Mouse (Mus musculus): ENCODE measurements at regions not wholly inside any gene's neighbourhood (a gene's known extent, or its start where the extent isn't known, plus 50 kb on each side); places are given as distances from the start of the nearest gene placed in this dataset.
A peak's percentile ranks its signal among the peaks of the same experiment; 100 is the strongest.
"Not testable (repeated sequence)": the region's sequence is repeated elsewhere in the genome, so short reads cannot be mapped to it uniquely, and the experiment has no call there.

GRCm38 (mm10) chr1:112486046-112486445 lies 621.3 kb upstream of the Dsel start:
- H3K4me1 ChIP-seq (ENCODE audit: control insufficient read depth, insufficient read depth, low read length); H3K4me3 ChIP-seq (replicated peaks; ENCODE audit: extremely low read depth, low read depth, low read length); DNase-seq: not testable (repeated sequence)
- 72% methylated on average over 5 of the region's 5 CpGs for WGBS

GRCm38 (mm10) chr1:112456047-112456446 lies 591.3 kb upstream of the Dsel start:
- Histone ChIP-seq H3K4me3 (replicated peaks; ENCODE audit: extremely low read depth, low read depth, low read length) (no peak overlapping the region), H3K4me1 (ENCODE audit: control insufficient read depth, insufficient read depth, low read length) (no peaks in the 10 kb centered on the region)
- DNase-seq: no peak
- WGBS: 33% methylated on average over 11 of the region's 11 CpGs
- TF ChIP-seq CTCF (IDR thresholded peaks at IDR 0.05; ENCODE audit: insufficient read depth, low read length): no peak
- no peak for TF ChIP-seq POLR2A (IDR thresholded peaks at IDR 0.05; ENCODE audit: borderline replicate concordance, extremely low read depth, low read depth, low read length)

GRCm38 (mm10) chr1:112452390-112452789 lies 587.7 kb upstream of the Dsel start:
- no peak overlapping the region for H3K4me3 ChIP-seq (replicated peaks; ENCODE audit: extremely low read depth, low read depth, low read length)

GRCm38 (mm10) chr1:112451622-112452021 lies 586.9 kb upstream of the Dsel start:
- H3K4me1 ChIP-seq (ENCODE audit: control insufficient read depth, insufficient read depth, low read length): no peaks in the 10 kb centered on the region
- no peak for TF ChIP-seq POLR2A (IDR thresholded peaks at IDR 0.05; ENCODE audit: borderline replicate concordance, extremely low read depth, low read depth, low read length)
- TF ChIP-seq CTCF (IDR thresholded peaks at IDR 0.05; ENCODE audit: insufficient read depth, low read length): no peak
- no peak for DNase-seq
- H3K4me3 ChIP-seq (replicated peaks; ENCODE audit: extremely low read depth, low read depth, low read length): no peak overlapping the region
- 11% methylated on average over 2 of the region's 2 CpGs for WGBS

More at GRCm38 (mm10) chr1:112452390-112452789, 587.7 kb upstream of the Dsel start:
- TF ChIP-seq POLR2A (IDR thresholded peaks at IDR 0.05; ENCODE audit: borderline replicate concordance, extremely low read depth, low read depth, low read length): no peak
- no peak for TF ChIP-seq CTCF (IDR thresholded peaks at IDR 0.05; ENCODE audit: insufficient read depth, low read length)
- H3K4me1 ChIP-seq (ENCODE audit: control insufficient read depth, insufficient read depth, low read length): no peaks in the 10 kb centered on the region
- no peak for DNase-seq

GRCm38 (mm10) chr1:112439109-112439508 lies 574.4 kb upstream of the Dsel start:
- no peak for TF ChIP-seq POLR2A (IDR thresholded peaks at IDR 0.05; ENCODE audit: borderline replicate concordance, extremely low read depth, low read depth, low read length)
- no peak for TF ChIP-seq CTCF (IDR thresholded peaks at IDR 0.05; ENCODE audit: insufficient read depth, low read length)
- WGBS: 50% methylated on average over 2 of the region's 2 CpGs

GRCm38 (mm10) chr1:112416350-112417083 lies 551.8 kb upstream of the Dsel start:
- WGBS: 6% methylated on average over 37 of the region's 37 CpGs
- H3K4me1 ChIP-seq (ENCODE audit: control insufficient read depth, insufficient read depth, low read length): no peaks in the 10 kb centered on the region
- DNase-seq: no peak
- no peak overlapping the region for H3K4me3 ChIP-seq (replicated peaks; ENCODE audit: extremely low read depth, low read depth, low read length)
- TF ChIP-seq CTCF (IDR thresholded peaks at IDR 0.05; ENCODE audit: insufficient read depth, low read length) (no peak), POLR2A (IDR thresholded peaks at IDR 0.05; ENCODE audit: borderline replicate concordance, extremely low read depth, low read depth, low read length) (no peak)

More at GRCm38 (mm10) chr1:112439109-112439508, 574.4 kb upstream of the Dsel start:
- Histone ChIP-seq H3K4me3 (replicated peaks; ENCODE audit: extremely low read depth, low read depth, low read length) (no peak overlapping the region), H3K4me1 (ENCODE audit: control insufficient read depth, insufficient read depth, low read length) (no peaks in the 10 kb centered on the region)
- no peak for DNase-seq

- no peak for DNase-seq
- TF ChIP-seq CTCF (IDR thresholded peaks at IDR 0.05; ENCODE audit: insufficient read depth, low read length): peak; percentile 33; the same call in 1 of the 2 replicates
- no peak for TF ChIP-seq POLR2A (IDR thresholded peaks at IDR 0.05; ENCODE audit: borderline replicate concordance, extremely low read depth, low read depth, low read length)
- Histone ChIP-seq H3K4me3 (replicated peaks; ENCODE audit: extremely low read depth, low read depth, low read length) (no peak overlapping the region), H3K4me1 (ENCODE audit: control insufficient read depth, insufficient read depth, low read length) (no peaks in the 10 kb centered on the region)
- WGBS: 36% methylated on average over 3 of the region's 3 CpGs
Measured at GRCm38 (mm10) chr1:112388807-112389206, 524.1 kb upstream of the Dsel start.

GRCm38 (mm10) chr1:112384015-112384414 lies 519.3 kb upstream of the Dsel start:
- H3K4me1 ChIP-seq (ENCODE audit: control insufficient read depth, insufficient read depth, low read length): no peaks in the 10 kb centered on the region
- no peak for DNase-seq
- H3K4me3 ChIP-seq (replicated peaks; ENCODE audit: extremely low read depth, low read depth, low read length): no peak overlapping the region
- TF ChIP-seq POLR2A (IDR thresholded peaks at IDR 0.05; ENCODE audit: borderline replicate concordance, extremely low read depth, low read depth, low read length) (no peak), CTCF (IDR thresholded peaks at IDR 0.05; ENCODE audit: insufficient read depth, low read length) (no peak)
- WGBS: 19% methylated on average over 1 of the region's 1 CpGs

GRCm38 (mm10) chr1:112379651-112380264 lies 515.0 kb upstream of the Dsel start:
- 17% methylated on average over 2 of the region's 2 CpGs for WGBS
- Histone ChIP-seq H3K4me1 (ENCODE audit: control insufficient read depth, insufficient read depth, low read length) (no peaks in the 10 kb centered on the region), H3K4me3 (replicated peaks; ENCODE audit: extremely low read depth, low read depth, low read length) (no peak overlapping the region)
- no peak for TF ChIP-seq POLR2A (IDR thresholded peaks at IDR 0.05; ENCODE audit: borderline replicate concordance, extremely low read depth, low read depth, low read length)
- no peak for TF ChIP-seq CTCF (IDR thresholded peaks at IDR 0.05; ENCODE audit: insufficient read depth, low read length)
- DNase-seq: no peak

- 12% methylated on average over 2 of the region's 2 CpGs for WGBS
Measured at GRCm38 (mm10) chr1:112378660-112379059, 513.9 kb upstream of the Dsel start.

More at GRCm38 (mm10) chr1:112378660-112379059, 513.9 kb upstream of the Dsel start:
- Histone ChIP-seq H3K4me1 (ENCODE audit: control insufficient read depth, insufficient read depth, low read length) (no peaks in the 10 kb centered on the region), H3K4me3 (replicated peaks; ENCODE audit: extremely low read depth, low read depth, low read length) (no peak overlapping the region)
- DNase-seq: no peak
- TF ChIP-seq CTCF (IDR thresholded peaks at IDR 0.05; ENCODE audit: insufficient read depth, low read length) (no peak), POLR2A (IDR thresholded peaks at IDR 0.05; ENCODE audit: borderline replicate concordance, extremely low read depth, low read depth, low read length) (no peak)

Data from lung, adult 2 months (tissue).